Mouse (Mus musculus) lung, adult 2 months (tissue): ENCODE measurements around the gene E130309D02Rik.

Experiments
- CTCF ChIP-seq: fragments of 200-500 bp; IDR thresholded peaks from 2 replicates; pipeline ENCODE4 v1.5.1; 2011; ENCODE audit warnings: mild to moderate bottlenecking, low read length, control low read depth; ENCODE audit not compliant: insufficient read depth
- POLR2A ChIP-seq: fragments of 200-500 bp; IDR thresholded peaks from 2 replicates; pipeline ENCODE4 v1.6.1; 2011; ENCODE audit warnings: low read depth, mild to moderate bottlenecking, control low read depth, low read length, borderline replicate concordance; ENCODE audit errors: extremely low read depth

- TF ChIP-seq CTCF (no peak), POLR2A (no peak)
Observed at GRCm38 (mm10) chr5:143253881-143254486, 61.2 kb downstream of the E130309D02Rik start.
